Mouse (Mus musculus): ENCODE measurements around the gene Cfap43. TPM values are rescaled to one million over a fixed set of nuclear protein-coding genes. Genes with fewer than 3 reads are reported as not detected.

Cfap43 gene
- polyA plus RNA-seq, 1 experiment from 2014 or later: not detected

GRCm38 (mm10) chr19:47691994-47692393 lies 227.1 kb downstream of the Cfap43 start, which contains the start of gene Col17a1:
Gene Col17a1, minus strand, starts transcription at chr19:47692094.
- no peak within 1 kb of the TSS for H3K27ac ChIP-seq (ENCODE audit: low read length)
- WGBS (ENCODE audit: insufficient replicate concordance): 57% methylated on average over 6 of the region's 6 CpGs
- no peak within 1 kb of the TSS for H3K9ac ChIP-seq (ENCODE audit: low read depth, low read length)
- ATAC-seq (ENCODE audit: low read depth): no peak
- H3K27me3 ChIP-seq (ENCODE audit: control insufficient read depth, insufficient read depth, low read depth, low read length): no peaks in the 10 kb centered on the region
- no peaks in the 10 kb centered on the region for H3K4me1 ChIP-seq (ENCODE audit: control insufficient read depth, low read depth, low read length)
- no peak within 1 kb of the TSS for H3K4me2 ChIP-seq (ENCODE audit: low read depth, low read length)
- no peak within 1 kb of the TSS for H3K4me3 ChIP-seq (ENCODE audit: low read depth, low read length)
- H3K9me3 ChIP-seq (replicated peaks; ENCODE audit: control insufficient read depth, low read length): no peaks in the 10 kb centered on the region
- H3K36me3 ChIP-seq (ENCODE audit: control insufficient read depth, insufficient read depth): no peaks in the 10 kb centered on the region

- no peaks in the 10 kb centered on the region for H3K27me3 ChIP-seq (ENCODE audit: control insufficient read depth, insufficient read depth, low read depth, low read length)
- H3K4me3 ChIP-seq (ENCODE audit: low read depth, low read length): no peak overlapping the region
- H3K4me1 ChIP-seq (ENCODE audit: control insufficient read depth, low read depth, low read length): no peaks in the 10 kb centered on the region
- H3K36me3 ChIP-seq (ENCODE audit: control insufficient read depth, insufficient read depth): no peaks in the 10 kb centered on the region
- H3K27ac ChIP-seq (ENCODE audit: low read length): no peak overlapping the region
- H3K9ac ChIP-seq (ENCODE audit: low read depth, low read length): no peak overlapping the region
- WGBS (ENCODE audit: insufficient replicate concordance): 29% methylated on average over 7 of the region's 7 CpGs
- no peaks in the 10 kb centered on the region for H3K9me3 ChIP-seq (replicated peaks; ENCODE audit: control insufficient read depth, low read length)
- no peak overlapping the region for H3K4me2 ChIP-seq (ENCODE audit: low read depth, low read length)
- ATAC-seq (ENCODE audit: low read depth): no peak
Observed at GRCm38 (mm10) chr19:47689592-47689991, 229.5 kb downstream of the Cfap43 start.

Small RNA genes lying within 50 kb of the gene (microRNA-seq; reads per million reads assigned to microRNA genes)
- gene Gm22240 (not detected), gene Mir8090 (not detected)

Other genes with a start within 250 kb of the Cfap43 start
- gene Col17a1, start 227.2 kb downstream of the Cfap43 start, polyA plus RNA-seq (2015; fragmentation: Nextera tagmentation; extraction: Ambion mirVana): 0.06 and 0.08 TPM in 2 replicates
- gene Sfr1, start 187.6 kb downstream of the Cfap43 start, polyA plus RNA-seq (2015; fragmentation: Nextera tagmentation; extraction: Ambion mirVana): 50.5 and 62.1 TPM in 2 replicates
- 123 and 134 TPM in 2 replicates for gene Gsto1, start 64.3 kb downstream of the Cfap43 start, polyA plus RNA-seq (2015; fragmentation: Nextera tagmentation; extraction: Ambion mirVana)
- 0.07 and 0.08 TPM in 2 replicates for gene Gsto2, start 53.8 kb downstream of the Cfap43 start, polyA plus RNA-seq (2015; fragmentation: Nextera tagmentation; extraction: Ambion mirVana)
- 4.0 and 4.3 TPM in 2 replicates for gene Itprip, start within 50 bp of the Cfap43 start, polyA plus RNA-seq (2015; fragmentation: Nextera tagmentation; extraction: Ambion mirVana)
- not detected in 2 replicates for gene Cfap58, start 18.4 kb upstream of the Cfap43 start, polyA plus RNA-seq (2015; fragmentation: Nextera tagmentation; extraction: Ambion mirVana)

Measured in liver, embryonic 16.5 days (tissue).